In genomic region chr2:73472130-73472529, GRCm38 (mm10) we compare ENCODE assay signal across 16 mouse cellular contexts. TPM values are rescaled to one million over a fixed set of nuclear protein-coding genes. Genes with fewer than 3 reads are reported as not detected.
DNase-seq lines count a peak whose midpoint lies in the region; ATAC-seq and TF ChIP-seq lines count a peak whose summit lies in the region.
"Had no signal": no experiment of that assay in that cellular context is flagged by ENCODE, and none has a peak within 500 bp of the region (broad histone marks: within the 10 kb centered on the region; RNA-seq: fewer than 3 reads in every experiment).

No protein-coding gene starts in this region.

- no peak overlapping the region for H3K9ac ChIP-seq in heart, postnatal 0 days (replicated peaks; ENCODE audit: low read depth, low read length)
- H3K9ac ChIP-seq in midbrain, postnatal 0 days (replicated peaks; ENCODE audit: low read length, poor library complexity, severe bottlenecking) = no peak overlapping the region
- no peak overlapping the region for H3K9ac ChIP-seq in midbrain, embryonic 15.5 days
- H3K9ac ChIP-seq: embryonic facial prominence, embryonic 15.5 days; heart, embryonic 13.5 days; liver, embryonic 15.5 days; midbrain, embryonic 13.5 days; neural tube, embryonic 15.5 days had no signal

- H3K36me3 ChIP-seq in heart, postnatal 0 days (replicated peaks; ENCODE audit: control insufficient read depth, insufficient read depth, low read length) = no peaks in the 10 kb centered on the region
- H3K36me3 ChIP-seq in midbrain, postnatal 0 days (ENCODE audit: insufficient read depth, low read length) = no peaks in the 10 kb centered on the region
- H3K36me3 ChIP-seq in midbrain, embryonic 15.5 days (replicated peaks) = no peaks in the 10 kb centered on the region
- H3K36me3 ChIP-seq: embryonic facial prominence, embryonic 15.5 days; heart, embryonic 13.5 days; liver, embryonic 15.5 days; midbrain, embryonic 13.5 days; neural tube, embryonic 15.5 days had no signal

- no peak overlapping the region for H3K27ac ChIP-seq in heart, postnatal 0 days (ENCODE audit: low read depth)
- H3K27ac ChIP-seq in midbrain, postnatal 0 days (ENCODE audit: low read depth, low read length) = no peak overlapping the region
- H3K27ac ChIP-seq in midbrain, embryonic 15.5 days = no peak overlapping the region
- H3K27ac ChIP-seq: embryonic facial prominence, embryonic 15.5 days; heart, embryonic 13.5 days; liver, embryonic 15.5 days; midbrain, embryonic 13.5 days; neural tube, embryonic 15.5 days had no signal

- TF ChIP-seq CTCF in heart, postnatal 0 days (IDR thresholded peaks at IDR 0.05; ENCODE audit: low read depth) = peak; percentile 20; the same call in 1 of the 2 replicates
- peak; percentile 44 for TF ChIP-seq CTCF in midbrain, postnatal 0 days (IDR thresholded peaks at IDR 0.05)

- no peaks in the 10 kb centered on the region; the same call in 1 of the 2 replicates for H3K4me1 ChIP-seq in heart, postnatal 0 days (ENCODE audit: control insufficient read depth, insufficient read depth)
- H3K4me1 ChIP-seq in midbrain, postnatal 0 days (ENCODE audit: insufficient read depth, low read length) = no peaks in the 10 kb centered on the region
- no peaks in the 10 kb centered on the region for H3K4me1 ChIP-seq in midbrain, embryonic 15.5 days
- H3K4me1 ChIP-seq: midbrain, embryonic 13.5 days had no signal

- H3K27me3 ChIP-seq in heart, postnatal 0 days (ENCODE audit: control insufficient read depth, insufficient read depth, low read length) = no peaks in the 10 kb centered on the region
- no peaks in the 10 kb centered on the region for H3K27me3 ChIP-seq in midbrain, postnatal 0 days (ENCODE audit: insufficient read depth, low read length)
- no peaks in the 10 kb centered on the region for H3K27me3 ChIP-seq in midbrain, embryonic 15.5 days (replicated peaks)
- H3K27me3 ChIP-seq: embryonic facial prominence, embryonic 15.5 days; heart, embryonic 13.5 days; liver, embryonic 15.5 days; midbrain, embryonic 13.5 days; neural tube, embryonic 15.5 days; Patski had no signal

- WGBS in heart, postnatal 0 days = 92% methylated on average over 2 of the region's 2 CpGs
- 96% methylated on average over 2 of the region's 2 CpGs for WGBS in midbrain, postnatal 0 days
- 94% methylated on average over 2 of the region's 2 CpGs for whole genome bisulfite sequencing in midbrain, embryonic 15.5 days

- no peak for TF ChIP-seq EP300 in heart, postnatal 0 days (IDR thresholded peaks at IDR 0.05; ENCODE audit: low read depth)

- H3K4me3 ChIP-seq in heart, postnatal 0 days (ENCODE audit: low read depth, low read length) = no peak overlapping the region
- no peak overlapping the region for H3K4me3 ChIP-seq in midbrain, postnatal 0 days (ENCODE audit: low read depth, low read length)
- no peak overlapping the region for H3K4me3 ChIP-seq in midbrain, embryonic 15.5 days
- H3K4me3 ChIP-seq: embryonic facial prominence, embryonic 15.5 days; heart, embryonic 13.5 days; liver, embryonic 15.5 days; midbrain, embryonic 13.5 days; neural tube, embryonic 15.5 days had no signal

- no peak for ATAC-seq in heart, postnatal 0 days (ENCODE audit: insufficient read depth, low read depth)
- no peak for ATAC-seq in midbrain, postnatal 0 days (ENCODE audit: low FRiP score)
- ATAC-seq in midbrain, embryonic 15.5 days (replicated peaks) = no peak
- ATAC-seq in erythroblast, adult 5-6 weeks (replicated peaks; ENCODE audit: low FRiP score, poor library complexity, severe bottlenecking) = no peak
- ATAC-seq: inflammation-experienced regulatory T-cells, adult 6 months; midbrain, embryonic 13.5 days; Patski had no signal

- no peak overlapping the region for H3K4me2 ChIP-seq in heart, postnatal 0 days (ENCODE audit: low read depth, low read length)
- no peak overlapping the region for H3K4me2 ChIP-seq in midbrain, postnatal 0 days (ENCODE audit: low read depth, low read length, poor library complexity, severe bottlenecking)
- H3K4me2 ChIP-seq in midbrain, embryonic 15.5 days = no peak overlapping the region
- H3K4me2 ChIP-seq: embryonic facial prominence, embryonic 15.5 days; heart, embryonic 13.5 days; liver, embryonic 15.5 days; midbrain, embryonic 13.5 days; neural tube, embryonic 15.5 days had no signal

- DNase-seq in heart, postnatal 0 days (ENCODE audit: low spot score) = no peak
- no peak for DNase-seq in heart, adult 11 months
- no peak for DNase-seq in midbrain, postnatal 0 days (ENCODE audit: low spot score)
- peak; percentile 66 for DNase-seq in ES-CJ7 (ENCODE audit: low read depth, low spot score)
- peak; percentile 67 for DNase-seq in naive thymus-derived CD4-positive, alpha-beta T cell, adult 2 months (ENCODE audit: low read depth)
- DNase-seq in adrenal gland, postnatal 36 days = no peak
- DNase-seq: spleen, adult 18-20 months had no signal

- H3K9me3 ChIP-seq in heart, postnatal 0 days (replicated peaks; ENCODE audit: control insufficient read depth, low read length) = no peaks in the 10 kb centered on the region
- H3K9me3 ChIP-seq in midbrain, postnatal 0 days (ENCODE audit: low read length) = no peaks in the 10 kb centered on the region
- no peaks in the 10 kb centered on the region for H3K9me3 ChIP-seq in midbrain, embryonic 15.5 days
- H3K9me3 ChIP-seq: embryonic facial prominence, embryonic 15.5 days; heart, embryonic 13.5 days; liver, embryonic 15.5 days; midbrain, embryonic 13.5 days; neural tube, embryonic 15.5 days had no signal

RNA-seq across cellular contexts. Expression of gene Wipf1, which starts 57.4 kb away (rescaled TPM):
- 1.7 and 20.3 TPM in 2 replicates for total RNA-seq in heart, postnatal 0 days (2014; rRNA removed; ENCODE audit: low replicate concordance)
- 2.9 and 3.1 TPM in 2 replicates for polyA plus RNA-seq in heart, postnatal 0 days (2015; fragmentation: Nextera tagmentation; extraction: Ambion mirVana)
- total RNA-seq in midbrain, postnatal 0 days (2014; rRNA removed) = 1.8 and 4.3 TPM in 2 replicates
- 2.1 and 2.4 TPM in 2 replicates for polyA plus RNA-seq in midbrain, postnatal 0 days (2015; fragmentation: Nextera tagmentation; extraction: Ambion mirVana)
- 2.3 and 2.7 TPM in 2 replicates for polyA plus RNA-seq in midbrain, embryonic 15.5 days (2015; fragmentation: Nextera tagmentation; extraction: Ambion mirVana)
- total RNA-seq in erythroblast, adult 5-6 weeks (2015; ENCODE audit: low replicate concordance) = 17.3 and 23.6 TPM in 2 replicates
- total RNA-seq in erythroblast, adult 5-6 weeks (2017; ENCODE audit: low replicate concordance) = 4.5 and 4.7 TPM in 2 replicates
- 10 to 100 TPM; 13.3 to 19.6 TPM for total RNA-seq in adrenal gland, postnatal 36 days (2021)

Comparison
In these comparisons a context has a peak if more than half of its experiments do, and no peak if none do; other contexts are left out.
1. DNase-seq: peak in ES-CJ7 (single experiment) and naive thymus-derived CD4-positive, alpha-beta T cell, adult 2 months (single experiment); none in heart, postnatal 0 days (single experiment), heart, adult 11 months (single experiment), midbrain, postnatal 0 days (single experiment) and adrenal gland, postnatal 36 days (0 of 2).